Mouse (Mus musculus) olfactory bulb, adult 2 months (tissue): Measurements from ENCODE around the gene Pknox2.

Experiments used
- CTCF ChIP-seq: fragments of 200-500 bp; IDR thresholded peaks from 2 replicates; pipeline ENCODE4 v1.5.1; 2012; ENCODE audit warnings: low read depth, mild to moderate bottlenecking, low read length, moderate library complexity; ENCODE audit not compliant: insufficient read depth
- POLR2A ChIP-seq: fragments of 200-500 bp; IDR thresholded peaks from 2 replicates; pipeline ENCODE4 v1.6.1; 2012; ENCODE audit warnings: mild to moderate bottlenecking, low read depth, low read length, moderate library complexity; ENCODE audit not compliant: insufficient read depth

DNA sequence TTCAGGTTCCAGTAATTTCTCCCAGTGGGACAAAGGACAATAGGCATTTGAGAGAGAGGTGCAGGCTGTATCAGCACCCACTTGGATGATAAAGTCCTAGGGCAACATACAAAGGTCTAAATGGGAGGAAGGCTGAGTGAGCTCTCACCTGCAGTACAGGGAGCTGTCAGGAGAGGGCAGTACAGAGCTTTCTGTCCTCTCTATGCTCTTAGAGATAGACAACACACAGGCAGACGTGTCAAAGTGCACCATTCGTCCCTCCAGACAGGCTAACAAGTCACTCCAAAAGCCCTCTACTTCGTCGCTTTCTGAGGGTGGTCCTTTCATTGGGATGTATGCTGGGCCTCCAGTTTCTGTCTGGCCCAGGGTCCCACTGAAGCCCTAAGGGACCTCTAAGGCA, 256.7 kb downstream of the Pknox2 start:
- 0 out of 2 replicates have a peak, but pooled peaks have one; percentile 17 for TF ChIP-seq CTCF
- no peak for TF ChIP-seq POLR2A
